ENCODE assay signal across 9 mouse cellular contexts in genomic region chr13:111936081-111936857, GRCm38 (mm10).
DNase-seq lines count a peak whose midpoint lies in the region; ATAC-seq and TF ChIP-seq lines count a peak whose summit lies in the region.
"Had no signal": no experiment of that assay in that cellular context is flagged by ENCODE, and none has a peak within 500 bp of the region (broad histone marks: within the 10 kb centered on the region; RNA-seq: fewer than 3 reads in every experiment).

No protein-coding gene starts in this region.

- no peak overlapping the region for H3K4me3 ChIP-seq in midbrain, embryonic 16.5 days (ENCODE audit: low read depth, low read length)
- H3K4me3 ChIP-seq in midbrain, embryonic 11.5 days (ENCODE audit: low read depth, low read length), result no peak overlapping the region
- no peak overlapping the region for H3K4me3 ChIP-seq in heart, embryonic 10.5 days
- H3K4me3 ChIP-seq in lung, adult 2 months (replicated peaks; ENCODE audit: extremely low read depth, low read depth, low read length), result no peak overlapping the region
- H3K4me3 ChIP-seq: limb, embryonic 15.5 days had no signal

- H3K9ac ChIP-seq in midbrain, embryonic 16.5 days (ENCODE audit: low read depth, low read length), result no peak overlapping the region
- no peak overlapping the region for H3K9ac ChIP-seq in midbrain, embryonic 11.5 days (ENCODE audit: low read length)
- H3K9ac ChIP-seq: limb, embryonic 15.5 days had no signal

- no peaks in the 10 kb centered on the region for H3K36me3 ChIP-seq in midbrain, embryonic 16.5 days (ENCODE audit: control insufficient read depth, insufficient read depth, low read length)
- no peaks in the 10 kb centered on the region for H3K36me3 ChIP-seq in midbrain, embryonic 11.5 days (ENCODE audit: control insufficient read depth, insufficient read depth, low read length)
- no peaks in the 10 kb centered on the region for H3K36me3 ChIP-seq in heart, embryonic 10.5 days
- H3K36me3 ChIP-seq: limb, embryonic 15.5 days had no signal

- no peak for TF ChIP-seq CTCF in lung, adult 2 months (IDR thresholded peaks at IDR 0.05; ENCODE audit: insufficient read depth, low read length)

- peaks cover 7% of the 10 kb centered on the region for H3K4me1 ChIP-seq in midbrain, embryonic 16.5 days (ENCODE audit: control insufficient read depth, insufficient read depth, low read length)
- H3K4me1 ChIP-seq in midbrain, embryonic 11.5 days (ENCODE audit: control insufficient read depth, insufficient read depth, low read length), result no peaks in the 10 kb centered on the region
- H3K4me1 ChIP-seq in heart, embryonic 10.5 days, result peaks cover 28% of the 10 kb centered on the region
- H3K4me1 ChIP-seq in lung, adult 2 months (ENCODE audit: control insufficient read depth, insufficient read depth, low read length), result peaks cover 7% of the 10 kb centered on the region

- 74% methylated on average over 9 of the region's 9 CpGs for WGBS in midbrain, embryonic 16.5 days
- WGBS in midbrain, embryonic 11.5 days, result 77% methylated on average over 9 of the region's 9 CpGs
- 58% methylated on average over 9 of the region's 9 CpGs for WGBS in heart, embryonic 10.5 days
- 48% methylated on average over 9 of the region's 9 CpGs for WGBS in lung, adult 2 months

- no peak for DNase-seq in midbrain, embryonic 11.5 days (ENCODE audit: low spot score, missing footprints)
- peak; percentile 73 to 74 for DNase-seq in adrenal gland, postnatal 36 days
- DNase-seq in heart, embryonic 10.5 days (ENCODE audit: low spot score), result no peak
- DNase-seq in kidney, adult 9 months, result peak; percentile 84
- DNase-seq in lung, adult 2 months, result peak; percentile 38
- DNase-seq in spleen, adult 12 weeks (ENCODE audit: low spot score), result peak; percentile 65
- no peak for DNase-seq in embryo, embryonic 10 days (ENCODE audit: low spot score)

- H3K27me3 ChIP-seq in midbrain, embryonic 16.5 days (ENCODE audit: control insufficient read depth, insufficient read depth, low read depth, low read length), result no peaks in the 10 kb centered on the region
- no peaks in the 10 kb centered on the region for H3K27me3 ChIP-seq in midbrain, embryonic 11.5 days (ENCODE audit: control insufficient read depth, insufficient read depth, low read length)
- no peaks in the 10 kb centered on the region for H3K27me3 ChIP-seq in heart, embryonic 10.5 days (ENCODE audit: insufficient read depth, poor library complexity, severe bottlenecking)
- H3K27me3 ChIP-seq: limb, embryonic 15.5 days had no signal

- no peak for TF ChIP-seq POLR2A in lung, adult 2 months (IDR thresholded peaks at IDR 0.05; ENCODE audit: borderline replicate concordance, extremely low read depth, low read depth, low read length)

- ATAC-seq in midbrain, embryonic 16.5 days, result peak; percentile 48; the same call in 1 of the 2 replicates
- ATAC-seq in midbrain, embryonic 11.5 days (ENCODE audit: low FRiP score), result no peak

- H3K27ac ChIP-seq in midbrain, embryonic 16.5 days (ENCODE audit: low read length), result peak overlapping the region; percentile 6; the same call in 1 of the 2 replicates
- H3K27ac ChIP-seq in midbrain, embryonic 11.5 days (ENCODE audit: low read depth, low read length), result no peak overlapping the region
- peak overlapping the region; percentile 44; the same call in 1 of the 2 replicates for H3K27ac ChIP-seq in heart, embryonic 10.5 days
- H3K27ac ChIP-seq: limb, embryonic 15.5 days had no signal

- no peak overlapping the region for H3K4me2 ChIP-seq in midbrain, embryonic 16.5 days (ENCODE audit: low read length)
- H3K4me2 ChIP-seq in midbrain, embryonic 11.5 days, result no peak overlapping the region
- H3K4me2 ChIP-seq: limb, embryonic 15.5 days had no signal

- H3K9me3 ChIP-seq in midbrain, embryonic 16.5 days (replicated peaks; ENCODE audit: control insufficient read depth, low read length, poor library complexity, severe bottlenecking), result no peaks in the 10 kb centered on the region
- H3K9me3 ChIP-seq in midbrain, embryonic 11.5 days (ENCODE audit: control insufficient read depth, low read length), result no peaks in the 10 kb centered on the region
- H3K9me3 ChIP-seq in heart, embryonic 10.5 days, result no peaks in the 10 kb centered on the region
- H3K9me3 ChIP-seq: limb, embryonic 15.5 days had no signal

Comparison
In these comparisons a context has a peak if more than half of its experiments do, and no peak if none do; other contexts are left out.
1. DNase-seq: peak in adrenal gland, postnatal 36 days (2 of 2), kidney, adult 9 months (single experiment), lung, adult 2 months (single experiment) and spleen, adult 12 weeks (single experiment); none in midbrain, embryonic 11.5 days (single experiment), heart, embryonic 10.5 days (single experiment) and embryo, embryonic 10 days (single experiment).